Mouse (Mus musculus) bone marrow, adult 2 months (tissue): ENCODE data around the gene D13Ertd608e. TPM values are rescaled to one million over a fixed set of nuclear protein-coding genes. Genes with fewer than 3 reads are reported as not detected.

Source experiments
- polyA plus RNA-seq: library from polyadenylated mRNA; stranded (reverse); fragments of >200 nt; gene quantifications from 2 replicates; pipeline ENCODE4 v1.2.4, GENCODE M21; 2011; ENCODE audit warnings: low replicate concordance; ENCODE audit not compliant: missing spikeins, insufficient read depth, insufficient read length

The D13Ertd608e gene
- polyA plus RNA-seq, 1 experiment = not detected

Other genes with a start within 250 kb of the D13Ertd608e start
- not detected in 2 replicates for gene Ccl28, start 212.2 kb upstream of the D13Ertd608e start, polyA plus RNA-seq
- gene Hmgcs1, start 145.6 kb upstream of the D13Ertd608e start, polyA plus RNA-seq = 6.7 and 14.8 TPM in 2 replicates
- 0.18 and 0.37 TPM in 2 replicates for gene Nim1k, start 80.1 kb upstream of the D13Ertd608e start, polyA plus RNA-seq
- 12.6 and 13.8 TPM in 2 replicates for gene Zfp131, start 45.1 kb upstream of the D13Ertd608e start, polyA plus RNA-seq
- not detected in 2 replicates for gene AF067063, start 5.8 kb upstream of the D13Ertd608e start, polyA plus RNA-seq
- not detected in 2 replicates for gene Tcstv1, start 58.8 kb downstream of the D13Ertd608e start, polyA plus RNA-seq
- not detected in 2 replicates for gene Gm21761, start 93.3 kb downstream of the D13Ertd608e start, polyA plus RNA-seq
- not detected in 2 replicates for gene B020031M17Rik, start 114.8 kb downstream of the D13Ertd608e start, polyA plus RNA-seq
- not detected in 2 replicates for gene Gm36079, start 191.0 kb downstream of the D13Ertd608e start, polyA plus RNA-seq
- 15.0 and 34.3 TPM in 2 replicates for gene Gm21188, start 216.2 kb downstream of the D13Ertd608e start, polyA plus RNA-seq